Mouse (Mus musculus) intestine, embryonic 15.5 days (tissue): ENCODE measurements around the gene Comp. TPM values are rescaled to one million over a fixed set of nuclear protein-coding genes. Genes with fewer than 3 reads are reported as not detected.

Source experiments
- ATAC-seq: fragments of 200-750 bp; cut with Nextera tagmentation; 2 replicates; pipeline ENCODE4 v1.8.0; 2017; ENCODE audit warnings: moderate TSS enrichment, moderate library complexity
- H3K27ac ChIP-seq: fragments of 300-500 bp; sonication (generic); 2 replicates; pipeline ENCODE4 v1.5.1; 2015; ENCODE audit warnings: mild to moderate bottlenecking, inconsistent platforms
- H3K27me3 ChIP-seq: fragments of 300-500 bp; sonication (generic); replicated peaks from 2 replicates; pipeline ENCODE4 v1.6.1; 2015; ENCODE audit warnings: inconsistent platforms
- H3K36me3 ChIP-seq: fragments of 300-500 bp; sonication (generic); 2 replicates; pipeline ENCODE4 v1.6.1; 2015; ENCODE audit warnings: inconsistent platforms
- H3K4me1 ChIP-seq: fragments of 300-500 bp; sonication (generic); replicated peaks from 2 replicates; pipeline ENCODE4 v1.6.1; 2015; ENCODE audit warnings: inconsistent platforms
- H3K4me2 ChIP-seq: fragments of 300-500 bp; sonication (generic); replicated peaks from 2 replicates; pipeline ENCODE4 v1.6.1; 2015; ENCODE audit warnings: mild to moderate bottlenecking, inconsistent platforms
- H3K4me3 ChIP-seq: fragments of 300-500 bp; sonication (generic); replicated peaks from 2 replicates; pipeline ENCODE4 v1.5.1; 2015; ENCODE audit warnings: inconsistent platforms
- H3K9ac ChIP-seq: fragments of 300-500 bp; sonication (generic); 2 replicates; pipeline ENCODE4 v1.6.1; 2015; ENCODE audit warnings: inconsistent platforms
- H3K9me3 ChIP-seq: fragments of 300-500 bp; sonication (generic); 2 replicates; pipeline ENCODE4 v1.6.1; 2016; ENCODE audit warnings: inconsistent platforms
- WGBS: fragments of 180-500 bp; shearing (Covaris S2); methylation state at CpG from one replicate; pipeline ENCODE4 v1.1.7; 2015; 5-methylcytosine and 5-hydroxymethylcytosine counted together
- polyA plus RNA-seq: library from polyadenylated mRNA; unstranded; fragments of >200 nt; fragmentation: Nextera tagmentation; extraction: Ambion mirVana; gene quantifications from 2 replicates; pipeline ENCODE4 v1.2.1, GENCODE M21; 2015

Gene Comp
- polyA plus RNA-seq, 1 experiment from 2014 or later = 0.82 TPM

DNA sequence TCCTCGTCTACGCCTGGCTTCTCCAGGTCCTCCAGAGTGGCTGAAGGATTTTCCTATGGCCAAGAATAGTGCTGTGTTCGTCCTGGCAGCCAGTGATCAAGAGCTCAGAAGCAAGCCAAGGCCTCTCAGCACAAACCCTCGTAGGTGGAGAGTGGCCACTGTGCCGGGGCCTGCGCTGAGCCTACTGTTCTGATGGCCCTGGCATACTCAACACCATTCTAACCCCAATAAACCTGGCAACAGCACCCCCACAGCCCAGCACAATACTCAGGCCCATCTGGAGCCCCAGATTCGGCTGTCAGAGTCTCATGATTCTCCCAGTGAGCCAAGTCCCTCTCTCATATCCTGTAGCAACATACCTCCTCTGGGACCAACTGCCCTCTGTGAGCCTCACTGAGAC is 32.7 kb upstream of the Comp start:
- H3K4me1 ChIP-seq = no peaks in the 10 kb centered on the region
- ATAC-seq = no peak
- no peak overlapping the region for H3K4me2 ChIP-seq
- H3K27ac ChIP-seq = no peak overlapping the region
- 86% methylated on average over 7 of the region's 7 CpGs for WGBS
- no peaks in the 10 kb centered on the region for H3K27me3 ChIP-seq
- H3K9me3 ChIP-seq = no peaks in the 10 kb centered on the region
- no peak overlapping the region for H3K9ac ChIP-seq
- H3K4me3 ChIP-seq = no peak overlapping the region
- peaks cover 72% of the 10 kb centered on the region for H3K36me3 ChIP-seq

DNA sequence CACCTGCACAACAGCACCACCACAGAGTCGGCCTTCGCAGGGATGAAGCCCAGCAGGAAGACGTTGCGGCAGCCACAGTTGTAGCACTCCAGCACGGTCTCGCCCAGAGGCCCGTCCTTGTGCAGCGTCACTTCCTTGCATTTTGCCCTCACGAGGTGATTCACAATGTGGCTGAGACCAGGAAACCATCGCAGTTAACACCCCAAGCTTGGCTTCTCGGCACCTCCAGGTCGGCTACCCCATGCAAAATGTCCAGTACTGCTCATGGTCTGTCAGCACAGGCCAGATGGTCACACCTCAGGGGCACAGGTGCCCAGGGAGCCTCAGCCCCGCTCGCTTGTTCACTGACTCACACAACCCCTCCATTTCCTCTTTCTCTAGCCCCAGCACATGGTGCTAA is 31.4 kb upstream of the Comp start:
- no peaks in the 10 kb centered on the region for H3K9me3 ChIP-seq
- no peak overlapping the region for H3K4me3 ChIP-seq
- no peaks in the 10 kb centered on the region for H3K27me3 ChIP-seq
- H3K36me3 ChIP-seq = peaks cover 61% of the 10 kb centered on the region
- WGBS = 91% methylated on average over 14 of the region's 14 CpGs
- H3K4me2 ChIP-seq = no peak overlapping the region
- ATAC-seq = no peak
- no peak overlapping the region for H3K27ac ChIP-seq
- H3K9ac ChIP-seq = no peak overlapping the region
- no peaks in the 10 kb centered on the region for H3K4me1 ChIP-seq

DNA sequence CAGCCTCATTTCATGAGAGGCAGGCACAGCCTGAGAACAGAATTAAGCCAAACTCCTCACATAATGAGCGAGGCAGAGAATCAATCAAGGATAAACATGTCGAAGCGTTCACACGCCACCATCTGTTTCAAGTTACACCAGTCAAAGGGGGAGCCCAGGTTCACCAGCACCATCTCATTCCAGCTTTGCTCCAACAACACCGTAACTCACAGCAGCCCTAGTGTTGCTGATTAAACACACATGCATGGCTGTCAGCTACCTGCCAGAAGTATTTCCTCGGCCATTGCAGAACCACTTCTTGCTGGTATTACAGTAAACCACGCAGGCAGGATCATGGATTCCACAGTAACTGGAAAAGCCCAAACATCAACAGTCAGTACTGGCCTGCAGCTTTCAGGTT is 30.3 kb upstream of the Comp start:
- no peaks in the 10 kb centered on the region for H3K9me3 ChIP-seq
- H3K4me3 ChIP-seq = no peak overlapping the region
- ATAC-seq = no peak
- peaks cover 50% of the 10 kb centered on the region for H3K36me3 ChIP-seq
- H3K27ac ChIP-seq = no peak overlapping the region
- no peak overlapping the region for H3K9ac ChIP-seq
- 75% methylated on average over 7 of the region's 7 CpGs for WGBS
- H3K27me3 ChIP-seq = no peaks in the 10 kb centered on the region
- no peak overlapping the region for H3K4me2 ChIP-seq
- H3K4me1 ChIP-seq = peaks cover 4% of the 10 kb centered on the region; the same call in 1 of the 2 replicates

DNA sequence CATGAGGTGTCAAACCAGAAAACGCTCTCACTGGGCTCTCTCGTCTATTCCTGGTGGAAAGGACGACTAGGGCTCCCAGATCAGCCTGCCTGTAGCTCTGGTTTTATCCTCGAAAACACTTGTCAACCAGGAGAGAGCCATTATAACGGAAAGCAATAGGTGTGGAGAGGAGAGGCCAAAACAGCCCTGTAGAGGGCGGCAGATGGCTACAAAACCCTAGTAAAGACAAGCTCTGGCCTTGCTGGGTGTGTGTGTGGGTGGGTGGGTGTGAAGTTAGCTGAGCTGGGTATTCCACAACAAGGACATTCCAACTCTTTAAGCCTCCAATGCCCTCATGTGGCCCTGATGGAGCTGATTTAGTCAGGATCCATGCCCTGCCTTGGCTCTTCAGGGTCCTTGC is 29.7 kb upstream of the Comp start:
- H3K9ac ChIP-seq = no peak overlapping the region
- WGBS = 57% methylated on average over 6 of the region's 6 CpGs
- H3K27ac ChIP-seq = no peak overlapping the region
- H3K4me2 ChIP-seq = no peak overlapping the region
- H3K27me3 ChIP-seq = no peaks in the 10 kb centered on the region
- H3K4me3 ChIP-seq = no peak overlapping the region
- peak; percentile 65; the same call in 1 of the 2 replicates for ATAC-seq
- peaks cover 48% of the 10 kb centered on the region for H3K36me3 ChIP-seq
- no peaks in the 10 kb centered on the region for H3K9me3 ChIP-seq
- H3K4me1 ChIP-seq = peaks cover 9% of the 10 kb centered on the region

DNA sequence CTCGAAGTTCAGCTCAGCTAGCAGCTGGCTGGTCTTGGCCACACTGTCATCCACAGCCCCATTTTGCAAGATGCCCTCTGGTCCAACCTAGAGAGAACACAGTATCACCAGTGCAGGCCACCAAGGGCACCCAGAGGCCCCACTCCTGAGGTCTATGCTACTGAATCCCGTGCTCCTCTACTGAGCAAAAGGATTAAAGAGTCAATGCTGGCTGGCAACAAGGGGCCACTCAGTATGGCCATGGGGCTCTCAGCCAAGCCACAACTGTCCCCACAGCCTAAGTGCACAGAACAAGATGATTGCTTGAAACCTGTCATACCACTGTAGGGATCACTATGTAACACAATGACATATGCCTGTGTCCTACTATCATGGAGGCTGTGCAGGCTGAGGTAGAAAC is 29.1 kb upstream of the Comp start:
- H3K27ac ChIP-seq = no peak overlapping the region

DNA sequence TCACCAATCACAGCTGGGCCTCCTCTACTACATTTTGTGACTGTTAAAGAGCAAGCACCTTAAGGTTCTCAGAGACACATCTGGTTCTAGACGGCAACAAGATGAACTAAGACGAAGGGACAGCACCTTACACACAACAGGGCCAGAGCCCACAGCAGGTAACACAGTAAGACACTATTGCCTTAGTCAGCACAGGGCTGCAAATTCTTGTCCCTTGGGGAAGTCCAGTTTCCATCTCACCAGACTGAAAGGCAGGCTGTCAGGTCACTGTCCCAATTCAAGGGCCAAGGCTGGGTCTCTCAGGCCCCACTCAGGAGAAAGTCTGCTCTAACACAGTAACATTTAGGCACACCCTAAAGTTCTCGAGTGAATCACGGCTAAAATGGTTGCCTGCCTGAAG is 25.9 kb upstream of the Comp start:
- Histone ChIP-seq H3K36me3 (peaks cover 23% of the 10 kb centered on the region), H3K9me3 (no peaks in the 10 kb centered on the region), H3K9ac (no peak overlapping the region), H3K4me3 (no peak overlapping the region), H3K4me2 (no peak overlapping the region), H3K27ac (no peak overlapping the region), H3K4me1 (peaks cover 45% of the 10 kb centered on the region), H3K27me3 (no peaks in the 10 kb centered on the region)
- no peak for ATAC-seq
- WGBS = 79% methylated on average over 4 of the region's 4 CpGs

More for the DNA sequence above, 29.1 kb upstream of the Comp start:
- H3K4me2 ChIP-seq = no peak overlapping the region
- WGBS = 87% methylated on average over 2 of the region's 2 CpGs
- H3K4me1 ChIP-seq = peaks cover 14% of the 10 kb centered on the region
- no peak overlapping the region for H3K4me3 ChIP-seq
- peaks cover 48% of the 10 kb centered on the region for H3K36me3 ChIP-seq
- H3K9me3 ChIP-seq = no peaks in the 10 kb centered on the region
- ATAC-seq = no peak
- H3K27me3 ChIP-seq = no peaks in the 10 kb centered on the region
- no peak overlapping the region for H3K9ac ChIP-seq

DNA sequence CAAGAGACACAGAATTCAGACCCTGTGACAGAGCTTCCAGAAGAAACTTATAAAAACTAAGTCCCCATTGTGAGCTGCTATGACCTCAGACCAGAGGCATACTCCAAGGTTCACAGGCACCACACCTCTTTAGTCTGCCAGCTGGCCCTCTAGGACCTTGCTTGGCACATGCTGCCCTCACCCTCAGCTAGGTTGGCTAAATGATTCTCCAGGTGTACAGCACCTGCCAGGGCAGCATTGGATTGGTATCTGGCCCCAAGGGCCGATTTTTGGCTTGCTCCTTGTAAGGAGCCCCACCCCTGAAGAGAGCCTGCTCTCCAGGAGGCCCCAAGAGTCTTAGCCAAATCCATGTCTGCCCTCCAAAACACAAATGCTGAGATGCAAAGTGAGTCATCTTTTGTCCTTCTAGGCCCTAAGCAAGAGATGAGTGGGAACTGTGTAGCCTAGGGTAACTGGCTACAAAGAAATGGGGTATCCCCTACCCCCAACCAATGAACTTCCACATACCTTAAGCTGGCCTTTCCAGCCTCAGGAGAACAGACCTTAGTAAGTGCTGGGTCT is 25.4 kb upstream of the Comp start:
- no peak overlapping the region for H3K9ac ChIP-seq
- H3K4me1 ChIP-seq = peaks cover 45% of the 10 kb centered on the region
- no peaks in the 10 kb centered on the region for H3K9me3 ChIP-seq
- no peak overlapping the region for H3K27ac ChIP-seq
- no peak overlapping the region for H3K4me2 ChIP-seq
- no peaks in the 10 kb centered on the region for H3K27me3 ChIP-seq
- H3K4me3 ChIP-seq = no peak overlapping the region
- 78% methylated on average over 1 of the region's 1 CpGs for WGBS
- no peak for ATAC-seq
- peaks cover 18% of the 10 kb centered on the region for H3K36me3 ChIP-seq

DNA sequence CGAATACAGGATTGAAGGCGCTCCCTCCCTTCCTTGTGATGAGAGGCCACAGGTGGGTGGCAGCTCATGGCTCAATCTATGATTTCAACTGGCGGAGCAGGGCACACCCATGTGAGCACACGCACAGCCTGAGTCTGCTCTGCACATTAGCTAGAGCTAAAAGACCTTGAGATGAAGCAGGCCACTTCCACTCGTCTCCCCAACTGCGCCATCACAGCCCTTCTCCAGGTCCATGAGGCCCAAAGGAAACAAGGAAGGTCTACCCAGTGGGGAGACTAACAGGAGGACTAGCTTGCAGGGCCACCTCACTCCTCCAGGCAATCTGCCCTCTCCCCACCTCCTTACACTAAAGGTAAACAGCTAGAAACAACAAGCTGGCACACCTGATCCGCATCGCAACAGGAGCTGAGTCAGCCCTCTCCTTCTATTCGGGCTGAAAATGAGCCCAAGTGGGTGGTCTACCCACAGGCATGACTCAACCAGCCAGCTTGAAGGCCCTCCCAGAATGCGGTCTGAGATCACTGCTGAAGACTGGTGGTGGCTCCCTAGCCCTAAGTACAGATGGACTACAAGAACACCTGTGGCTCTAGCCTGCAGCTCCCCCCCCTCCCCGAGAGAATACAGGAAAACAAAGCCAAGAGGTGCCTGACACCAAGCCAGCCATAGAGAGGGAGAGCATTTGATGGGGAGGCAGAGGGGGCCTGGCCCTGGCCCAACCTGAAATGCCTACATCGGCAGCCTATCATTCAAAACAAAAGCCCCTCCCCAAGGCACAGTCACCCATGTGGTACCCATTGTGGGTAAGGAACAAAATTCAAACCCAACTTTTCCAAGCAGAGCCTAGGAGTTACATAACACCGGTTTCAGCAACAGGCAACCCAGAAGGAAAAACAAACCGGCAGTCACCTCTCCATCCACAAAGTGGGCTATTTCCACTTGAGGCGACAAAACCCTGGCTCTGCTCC is 22.0 kb upstream of the Comp start:
- Histone ChIP-seq H3K4me3 (peak overlapping the region; percentile 96), H3K27me3 (no peaks in the 10 kb centered on the region), H3K4me2 (peak overlapping the region; percentile 90), H3K4me1 (peaks cover 50% of the 10 kb centered on the region), H3K36me3 (peaks cover 16% of the 10 kb centered on the region; the same call in 1 of the 2 replicates), H3K9me3 (no peaks in the 10 kb centered on the region), H3K9ac (peak overlapping the region; percentile 96), H3K27ac (0 out of 2 replicates have a peak overlapping the region, but pooled peaks have one; percentile 2)
- 34% methylated on average over 15 of the region's 15 CpGs for WGBS
- ATAC-seq = no peak

DNA sequence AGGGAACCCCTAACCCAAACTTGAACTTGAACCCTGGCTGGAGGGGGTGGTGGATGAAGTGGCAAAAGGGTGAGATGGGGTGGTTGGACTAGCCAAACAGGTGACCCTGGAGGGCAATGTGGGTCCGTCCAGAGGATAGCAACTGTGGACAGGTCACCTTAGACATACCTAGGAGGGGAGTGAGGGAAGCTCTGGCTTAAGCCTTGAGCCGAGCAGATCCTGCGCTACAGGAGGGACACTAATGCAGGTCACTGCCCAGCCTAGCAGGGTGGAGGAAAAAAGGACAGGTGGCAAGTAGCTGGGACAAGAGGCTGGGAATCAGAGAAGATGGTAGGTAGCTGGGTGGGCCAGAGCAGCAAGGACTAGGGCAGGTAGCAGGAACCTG is 21.4 kb upstream of the Comp start:
- no peaks in the 10 kb centered on the region for H3K9me3 ChIP-seq
- 19% methylated on average over 3 of the region's 3 CpGs for WGBS
- H3K4me3 ChIP-seq = peak overlapping the region; percentile 96
- H3K27me3 ChIP-seq = no peaks in the 10 kb centered on the region
- peak overlapping the region; percentile 90 for H3K4me2 ChIP-seq
- H3K9ac ChIP-seq = peak overlapping the region; percentile 96
- H3K36me3 ChIP-seq = peaks cover 13% of the 10 kb centered on the region; the same call in 1 of the 2 replicates
- 0 out of 2 replicates have a peak overlapping the region, but pooled peaks have one; percentile 88 for H3K27ac ChIP-seq
- no peak for ATAC-seq
- H3K4me1 ChIP-seq = peaks cover 50% of the 10 kb centered on the region

DNA sequence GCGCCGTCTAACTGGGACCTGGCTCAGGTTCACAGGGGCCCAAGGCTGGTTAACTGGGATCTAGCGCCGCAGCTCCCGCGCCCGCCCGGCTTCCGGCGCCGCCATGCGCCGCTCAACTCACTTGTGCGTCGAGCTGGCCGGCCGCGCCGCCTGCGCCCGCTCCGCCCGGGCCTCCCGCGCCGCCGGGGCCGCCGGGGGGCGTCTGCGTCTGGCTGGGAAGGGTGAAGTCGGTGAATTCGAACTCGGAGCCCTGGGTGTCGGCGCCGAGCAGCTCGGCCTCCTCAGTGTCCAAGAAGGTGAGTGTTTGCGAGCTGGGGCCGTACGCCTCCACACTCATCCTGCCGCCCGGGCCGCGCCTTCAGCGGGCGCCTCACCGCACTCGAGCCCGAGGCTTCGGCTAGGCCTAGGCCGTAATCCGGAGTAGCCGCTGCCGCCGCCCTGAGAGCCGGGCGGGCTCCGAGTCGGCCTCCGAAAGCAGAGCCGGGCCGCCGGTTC is 20.7 kb upstream of the Comp start:
- peaks cover 50% of the 10 kb centered on the region for H3K4me1 ChIP-seq
- H3K27ac ChIP-seq = peak overlapping the region; percentile 88
- no peaks in the 10 kb centered on the region for H3K9me3 ChIP-seq
- under 1% methylated on average over 59 of the region's 64 CpGs for WGBS
- H3K27me3 ChIP-seq = no peaks in the 10 kb centered on the region
- H3K36me3 ChIP-seq = peaks cover 13% of the 10 kb centered on the region; the same call in 1 of the 2 replicates
- peak overlapping the region; percentile 96 for H3K4me3 ChIP-seq
- H3K9ac ChIP-seq = peak overlapping the region; percentile 96
- peak; percentile 59 for ATAC-seq
- H3K4me2 ChIP-seq = peak overlapping the region; percentile 90

DNA sequence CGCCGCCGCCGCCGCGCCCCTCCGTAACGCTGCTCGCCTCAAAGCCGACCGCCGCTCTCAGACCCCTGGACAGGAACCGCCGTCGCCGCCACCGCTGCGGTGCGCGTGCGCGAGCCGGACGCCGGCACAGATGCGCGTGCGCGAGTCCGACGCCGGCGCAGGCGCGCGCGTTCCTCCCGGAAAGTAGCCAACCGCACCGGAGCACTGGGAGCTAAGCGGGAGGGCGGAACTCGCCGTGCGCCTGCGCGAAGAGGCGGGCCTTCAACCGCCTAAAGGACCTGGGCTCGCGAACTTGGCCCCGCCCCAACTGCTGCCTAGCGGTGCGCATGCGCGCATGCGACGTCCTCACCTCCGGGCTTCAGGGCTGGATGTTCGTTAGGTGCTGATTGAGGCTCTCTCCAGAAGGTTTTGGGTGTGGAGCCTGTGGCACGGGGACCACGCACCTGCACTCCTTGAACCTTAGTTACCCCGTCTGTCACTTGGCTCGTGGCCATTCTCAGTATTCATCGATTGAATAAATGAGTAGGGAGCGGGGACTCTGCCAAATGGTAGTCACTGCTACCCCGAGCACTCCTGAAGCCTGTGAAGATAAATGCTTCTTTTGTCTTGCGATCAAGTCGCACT is 20.1 kb upstream of the Comp start, which contains the start of gene Upf1:
Gene Upf1, minus strand, starts transcription at position 85 of the 624 bp plus-strand sequence.
- Histone ChIP-seq H3K4me2 (peak within 1 kb of the TSS; percentile 90), H3K9me3 (no peaks in the 10 kb centered on the region), H3K27me3 (no peaks in the 10 kb centered on the region), H3K36me3 (peaks cover 13% of the 10 kb centered on the region; the same call in 1 of the 2 replicates), H3K4me3 (peak within 1 kb of the TSS; percentile 96), H3K4me1 (peaks cover 45% of the 10 kb centered on the region), H3K9ac (peak within 1 kb of the TSS; percentile 96), H3K27ac (peak within 1 kb of the TSS; percentile 88)
- peak; percentile 95 for ATAC-seq
- WGBS = under 1% methylated on average over 62 of the region's 69 CpGs

DNA sequence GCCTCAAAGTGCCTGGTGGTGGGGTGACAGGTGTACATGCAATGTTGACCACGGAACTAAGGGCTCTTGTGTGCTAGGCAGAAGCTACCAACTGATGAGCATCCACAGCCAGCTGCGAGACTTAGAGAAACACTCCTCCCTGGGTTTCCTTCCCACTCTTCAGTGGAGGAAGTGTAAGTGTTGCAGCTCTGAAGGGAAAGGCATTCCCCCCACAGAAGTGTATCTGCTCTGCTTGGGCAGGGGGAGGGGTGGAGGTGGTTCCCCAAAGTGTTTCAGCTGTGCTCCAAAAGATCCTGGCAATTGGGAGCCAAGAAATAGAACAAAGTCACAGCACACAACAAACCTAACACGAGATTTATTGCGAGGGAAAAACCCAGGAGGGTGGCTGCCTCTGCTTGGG is 19.4 kb upstream of the Comp start:
- Histone ChIP-seq H3K36me3 (peaks cover 7% of the 10 kb centered on the region; the same call in 1 of the 2 replicates), H3K4me3 (peak overlapping the region; percentile 96; the same call in 1 of the 2 replicates), H3K9me3 (no peaks in the 10 kb centered on the region), H3K4me2 (peak overlapping the region; percentile 78), H3K4me1 (peaks cover 38% of the 10 kb centered on the region), H3K27ac (peak overlapping the region; percentile 73), H3K27me3 (no peaks in the 10 kb centered on the region), H3K9ac (peak overlapping the region; percentile 51)
- ATAC-seq = no peak
- WGBS = 50% methylated on average over 4 of the region's 4 CpGs
